Mouse (Mus musculus): Measurements from ENCODE around the gene Rnf113a2.

DNA sequence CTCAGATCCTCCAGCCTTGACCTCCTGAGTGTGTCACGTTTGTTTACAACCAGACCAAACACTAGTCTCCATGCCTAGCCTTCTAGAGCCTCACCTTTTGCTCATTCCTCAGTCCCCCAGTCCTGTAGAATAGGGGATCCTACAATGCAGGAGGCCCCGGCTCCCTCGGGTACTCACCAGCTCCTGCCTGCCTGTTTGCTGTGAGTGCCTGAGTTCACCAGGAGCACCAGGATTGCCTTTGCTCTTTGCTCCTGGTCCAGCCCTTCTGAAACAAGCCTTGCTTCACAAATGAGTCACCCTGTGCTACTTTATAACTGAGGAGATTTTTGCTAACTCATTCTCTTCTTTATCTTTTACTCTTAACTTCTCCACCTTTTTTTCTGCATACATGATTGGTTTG is 16.3 kb upstream of the Rnf113a2 start:
- no peak for TF ChIP-seq POLR2A (IDR thresholded peaks at IDR 0.05; ENCODE audit: insufficient read length, low read depth)
- no peak for TF ChIP-seq MYOG (IDR thresholded peaks at IDR 0.05; ENCODE audit: control insufficient read depth in 1 of 3, insufficient read depth in 1 of 3, insufficient read length in 2 of 3, low read depth in 2 of 3)
- no peak for TF ChIP-seq CEBPB (IDR thresholded peaks at IDR 0.05; ENCODE audit: insufficient read depth, poor library complexity, severe bottlenecking)
